Mouse (Mus musculus) forebrain, embryonic 14.5 days (tissue): ENCODE measurements around the gene Aff1. TPM values are rescaled to one million over a fixed set of nuclear protein-coding genes. Genes with fewer than 3 reads are reported as not detected.

Experiments used
- ATAC-seq: fragments of 200-750 bp; cut with Nextera tagmentation; 2 replicates; pipeline ENCODE4 v1.8.0; 2017; ENCODE audit warnings: mild to moderate bottlenecking, moderate library complexity
- DNase-seq: peaks from one replicate; pipeline ENCODE4 v3.0.0-alpha.2; 2015; ENCODE audit warnings: low spot score
- H3K27ac ChIP-seq: fragments of 300-500 bp; sonication (generic); 2 replicates; pipeline ENCODE4 v1.5.1; 2014; ENCODE audit warnings: low read depth, mild to moderate bottlenecking, control low read depth, low read length, moderate library complexity
- H3K27me3 ChIP-seq: fragments of 300-500 bp; sonication (generic); replicated peaks from 2 replicates; pipeline ENCODE4 v1.6.1; 2014; ENCODE audit warnings: low read length, control low read depth, mixed read lengths; ENCODE audit not compliant: control insufficient read depth, insufficient read depth
- H3K36me3 ChIP-seq: fragments of 300-500 bp; sonication (generic); 2 replicates; pipeline ENCODE4 v1.6.1; 2014; ENCODE audit warnings: low read length, control low read depth; ENCODE audit not compliant: control insufficient read depth, insufficient read depth
- H3K4me1 ChIP-seq: fragments of 300-500 bp; sonication (generic); 2 replicates; pipeline ENCODE4 v1.6.1; 2014; ENCODE audit warnings: antibody characterized with exemption, low read length, control low read depth; ENCODE audit not compliant: control insufficient read depth, insufficient read depth
- H3K4me2 ChIP-seq: fragments of 300-500 bp; sonication (generic); 2 replicates; pipeline ENCODE4 v1.6.1; 2014; ENCODE audit warnings: mild to moderate bottlenecking, control low read depth, low read length
- H3K4me3 ChIP-seq: fragments of 300-500 bp; sonication (generic); 2 replicates; pipeline ENCODE4 v1.5.1; 2014; ENCODE audit warnings: low read depth, low read length, control low read depth
- H3K9ac ChIP-seq: fragments of 300-500 bp; sonication (generic); 2 replicates; pipeline ENCODE4 v1.6.1; 2014; ENCODE audit warnings: mild to moderate bottlenecking, low read length, control low read depth, moderate library complexity
- H3K9me3 ChIP-seq: fragments of 300-500 bp; sonication (generic); replicated peaks from 2 replicates; pipeline ENCODE4 v1.6.1; 2016; ENCODE audit warnings: low read length, control low read depth, mixed read lengths; ENCODE audit not compliant: control insufficient read depth
- WGBS: fragments of 180-500 bp; shearing (Covaris S2); extraction: QIAGEN DNeasy Blood & Tissue Kit; methylation state at CpG from one replicate; pipeline ENCODE4 v1.1.7; 2014; 5-methylcytosine and 5-hydroxymethylcytosine counted together
- polyA plus RNA-seq: library from polyadenylated mRNA; unstranded; fragments of >200 nt; fragmentation: Nextera tagmentation; extraction: Ambion mirVana; gene quantifications from 2 replicates; pipeline ENCODE4 v1.2.1, GENCODE M21; 2014

The Aff1 gene
- polyA plus RNA-seq, 1 experiment from 2014 or later = 1.5 TPM

DNA sequence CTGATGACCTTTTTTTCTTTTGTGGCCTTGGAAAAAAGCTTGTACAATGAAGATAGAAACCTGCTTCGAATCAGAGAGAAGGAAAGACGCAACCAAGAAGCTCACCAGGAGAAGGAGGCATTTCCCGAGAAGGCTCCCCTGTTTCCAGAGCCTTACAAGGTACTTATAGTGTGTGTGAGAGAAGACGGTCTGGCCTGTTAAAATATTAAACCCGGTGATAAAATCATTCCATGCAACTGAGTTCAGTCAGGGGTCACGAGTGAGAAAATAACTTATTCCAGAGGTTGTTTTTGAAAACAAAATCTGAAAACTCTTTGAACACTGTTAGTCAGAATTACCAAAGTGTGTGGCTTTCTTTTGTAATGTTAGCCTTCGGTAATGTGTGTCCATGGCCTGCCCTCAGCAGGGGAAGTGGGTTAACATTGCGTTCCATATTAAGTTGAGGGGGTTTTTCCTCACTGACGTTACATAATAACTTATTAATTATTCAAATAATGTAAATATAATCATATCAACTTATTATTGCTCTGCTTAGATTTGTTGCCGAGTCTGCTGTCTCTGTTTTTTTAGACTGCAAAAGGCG lies 91.0 kb downstream of the Aff1 start:
- Histone ChIP-seq H3K27ac (no peak overlapping the region), H3K27me3 (no peaks in the 10 kb centered on the region), H3K4me2 (no peak overlapping the region), H3K9ac (no peak overlapping the region), H3K36me3 (peaks cover 3% of the 10 kb centered on the region; the same call in 1 of the 2 replicates), H3K9me3 (no peaks in the 10 kb centered on the region), H3K4me3 (no peak overlapping the region), H3K4me1 (peaks cover 21% of the 10 kb centered on the region)
- no peak for ATAC-seq
- WGBS = 89% methylated on average over 11 of the region's 11 CpGs
- no peak for DNase-seq

DNA sequence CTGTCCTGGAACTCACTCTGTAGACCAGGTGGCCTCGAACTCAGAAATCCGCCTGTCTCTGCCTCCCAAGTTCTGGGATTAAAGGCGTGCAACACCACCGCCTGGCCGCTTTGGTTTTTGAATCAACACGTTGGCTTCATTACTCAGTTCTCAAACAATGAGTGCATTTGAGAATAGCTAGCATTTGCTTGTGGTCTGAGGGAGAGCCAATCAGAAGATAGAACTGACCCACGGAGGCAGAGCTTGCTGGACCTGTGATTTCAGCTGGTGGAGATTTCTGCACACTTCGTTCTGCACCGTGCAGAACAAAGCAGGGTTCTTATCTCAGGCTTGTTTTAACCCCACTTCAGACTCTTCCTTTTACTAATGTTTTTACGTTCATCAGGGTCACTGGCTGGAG lies 93.9 kb downstream of the Aff1 start:
- Histone ChIP-seq H3K4me1 (peaks cover 7% of the 10 kb centered on the region; the same call in 1 of the 2 replicates), H3K27ac (no peak overlapping the region), H3K9me3 (no peaks in the 10 kb centered on the region), H3K9ac (no peak overlapping the region), H3K4me3 (no peak overlapping the region), H3K4me2 (no peak overlapping the region), H3K36me3 (peaks cover 3% of the 10 kb centered on the region; the same call in 1 of the 2 replicates), H3K27me3 (no peaks in the 10 kb centered on the region)
- WGBS = 83% methylated on average over 10 of the region's 10 CpGs
- ATAC-seq (no peak), DNase-seq (no peak)

DNA sequence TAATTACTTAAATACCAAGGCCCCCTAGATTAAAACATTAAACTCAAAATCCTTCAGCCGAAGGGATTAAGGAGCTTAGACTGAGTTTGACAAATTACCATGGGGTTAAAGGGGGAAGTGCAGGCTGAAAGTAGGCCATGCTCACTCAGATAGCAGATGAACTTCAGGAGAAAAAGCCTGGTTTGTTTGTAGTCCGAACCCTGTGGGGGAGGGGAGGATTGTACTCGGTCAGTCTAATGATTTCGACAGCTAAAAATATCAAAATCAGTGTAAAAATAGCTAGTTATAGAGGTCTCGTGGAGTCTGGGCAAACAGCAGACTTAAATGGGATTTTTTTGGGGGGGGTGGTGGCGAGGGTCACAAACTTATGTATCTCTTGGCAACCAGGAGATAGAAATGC lies 96.3 kb downstream of the Aff1 start:
- H3K9me3 ChIP-seq = no peaks in the 10 kb centered on the region
- DNase-seq = no peak
- no peak overlapping the region for H3K9ac ChIP-seq
- ATAC-seq = no peak
- H3K4me1 ChIP-seq = peaks cover 7% of the 10 kb centered on the region; the same call in 1 of the 2 replicates
- no peak overlapping the region for H3K4me3 ChIP-seq
- peaks cover 3% of the 10 kb centered on the region; the same call in 1 of the 2 replicates for H3K36me3 ChIP-seq
- H3K27me3 ChIP-seq = no peaks in the 10 kb centered on the region
- H3K4me2 ChIP-seq = no peak overlapping the region
- H3K27ac ChIP-seq = no peak overlapping the region
- 37% methylated on average over 6 of the region's 6 CpGs for WGBS

DNA sequence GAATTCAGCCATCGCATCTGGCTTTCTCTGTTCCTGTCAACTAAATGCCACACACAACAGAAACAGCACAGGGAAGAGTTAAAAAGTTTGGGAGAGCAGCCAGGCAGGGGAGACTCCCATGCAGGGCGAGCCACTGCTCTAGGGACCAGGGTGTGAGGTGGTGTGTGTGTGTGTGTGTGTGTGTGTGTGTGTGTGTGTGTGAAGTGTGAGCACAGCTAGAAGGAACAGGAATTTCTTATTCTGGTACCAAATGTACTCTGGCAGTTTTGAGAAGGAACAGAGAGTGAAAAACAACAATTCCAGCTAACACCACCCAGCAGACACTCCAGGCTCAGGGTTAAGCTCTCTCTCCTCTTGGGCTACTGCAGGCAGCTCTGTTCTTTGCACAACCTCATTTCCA lies 96.8 kb downstream of the Aff1 start:
- DNase-seq (peak; percentile 60), ATAC-seq (peak; percentile 65)
- Histone ChIP-seq H3K36me3 (no peaks in the 10 kb centered on the region; the same call in 1 of the 2 replicates), H3K4me1 (peaks cover 7% of the 10 kb centered on the region; the same call in 1 of the 2 replicates), H3K27me3 (no peaks in the 10 kb centered on the region), H3K9me3 (no peaks in the 10 kb centered on the region), H3K4me3 (no peak overlapping the region), H3K27ac (peak overlapping the region; percentile 27; the same call in 1 of the 2 replicates), H3K9ac (no peak overlapping the region), H3K4me2 (no peak overlapping the region)
- 20% methylated on average over 2 of the region's 2 CpGs for WGBS

DNA sequence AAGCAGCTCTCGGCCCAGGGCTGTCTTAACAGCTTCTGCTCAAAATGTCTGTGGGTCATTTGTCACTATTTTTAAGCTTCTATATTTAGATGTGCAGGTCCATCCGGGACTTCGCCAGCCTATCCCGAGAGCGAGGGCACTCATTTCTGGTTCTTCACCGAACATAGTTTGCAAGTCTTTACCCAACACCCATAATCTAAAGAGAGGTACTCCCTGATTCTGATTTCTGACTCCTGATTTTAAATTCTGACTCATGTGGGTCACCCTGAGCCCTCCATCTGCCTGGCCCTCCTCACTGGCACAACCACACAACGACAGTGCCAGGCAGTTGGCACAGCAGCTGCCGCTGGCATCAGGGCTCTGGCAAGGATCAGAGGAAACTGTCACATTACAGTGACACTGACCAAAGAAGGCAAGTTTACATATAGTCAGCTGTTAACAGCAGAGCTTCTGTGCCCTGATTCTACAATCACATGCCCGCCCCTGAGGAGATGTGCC lies 97.5 kb downstream of the Aff1 start:
- ATAC-seq (peak; percentile 69), DNase-seq (peak; percentile 60)
- H3K27ac ChIP-seq = peak overlapping the region; percentile 27; the same call in 1 of the 2 replicates
- H3K36me3 ChIP-seq = no peaks in the 10 kb centered on the region
- H3K4me2 ChIP-seq = no peak overlapping the region
- 76% methylated on average over 9 of the region's 9 CpGs for WGBS
- peaks cover 7% of the 10 kb centered on the region; the same call in 1 of the 2 replicates for H3K4me1 ChIP-seq
- H3K27me3 ChIP-seq = no peaks in the 10 kb centered on the region
- H3K4me3 ChIP-seq = no peak overlapping the region
- no peak overlapping the region for H3K9ac ChIP-seq
- no peaks in the 10 kb centered on the region for H3K9me3 ChIP-seq

DNA sequence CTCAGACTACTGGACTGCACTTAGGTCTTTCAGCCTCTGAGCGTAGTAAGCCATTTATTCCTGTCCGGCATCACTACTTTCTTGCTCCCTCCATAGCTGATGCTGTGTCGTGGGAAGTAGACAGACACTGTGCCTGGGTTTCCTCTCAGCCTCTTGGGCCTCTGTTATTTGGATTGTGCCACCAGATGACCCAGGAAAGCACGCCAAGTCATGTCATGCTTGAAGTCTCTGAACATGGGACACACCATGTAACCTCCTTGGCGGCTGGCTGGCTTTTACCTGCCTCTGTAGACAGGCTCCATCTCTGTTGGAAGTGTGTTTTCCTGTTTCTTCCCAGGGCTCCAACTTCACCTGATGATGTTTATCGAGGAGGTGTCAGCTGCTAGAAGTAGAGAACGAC lies 99.6 kb downstream of the Aff1 start:
- peaks cover 7% of the 10 kb centered on the region; the same call in 1 of the 2 replicates for H3K4me1 ChIP-seq
- no peak for DNase-seq
- H3K9me3 ChIP-seq = no peaks in the 10 kb centered on the region
- H3K27me3 ChIP-seq = no peaks in the 10 kb centered on the region
- H3K4me2 ChIP-seq = no peak overlapping the region
- ATAC-seq = no peak
- no peak overlapping the region for H3K9ac ChIP-seq
- WGBS = 94% methylated on average over 7 of the region's 7 CpGs
- no peak overlapping the region for H3K27ac ChIP-seq
- H3K36me3 ChIP-seq = no peaks in the 10 kb centered on the region
- no peak overlapping the region for H3K4me3 ChIP-seq

DNA sequence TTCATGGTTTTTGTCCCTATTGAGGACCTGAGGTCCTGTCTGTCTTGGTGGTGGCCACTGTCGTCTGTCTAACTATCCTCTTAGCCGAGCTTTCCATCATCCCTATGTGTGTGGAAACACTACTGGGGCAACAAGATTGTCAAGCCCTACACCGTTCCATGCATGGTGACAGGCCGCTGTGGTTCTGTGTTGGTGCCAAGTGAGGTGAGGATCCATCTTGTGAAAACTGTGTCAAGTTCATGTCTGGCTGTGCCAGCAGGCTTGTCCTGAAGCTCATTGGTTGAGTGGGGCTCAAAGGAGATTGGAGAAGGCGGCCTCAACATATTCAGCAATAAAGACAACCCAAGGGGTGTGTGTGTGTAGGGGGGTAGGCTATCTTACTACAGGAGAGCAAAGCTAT lies 102.9 kb downstream of the Aff1 start:
- no peak for ATAC-seq

DNA sequence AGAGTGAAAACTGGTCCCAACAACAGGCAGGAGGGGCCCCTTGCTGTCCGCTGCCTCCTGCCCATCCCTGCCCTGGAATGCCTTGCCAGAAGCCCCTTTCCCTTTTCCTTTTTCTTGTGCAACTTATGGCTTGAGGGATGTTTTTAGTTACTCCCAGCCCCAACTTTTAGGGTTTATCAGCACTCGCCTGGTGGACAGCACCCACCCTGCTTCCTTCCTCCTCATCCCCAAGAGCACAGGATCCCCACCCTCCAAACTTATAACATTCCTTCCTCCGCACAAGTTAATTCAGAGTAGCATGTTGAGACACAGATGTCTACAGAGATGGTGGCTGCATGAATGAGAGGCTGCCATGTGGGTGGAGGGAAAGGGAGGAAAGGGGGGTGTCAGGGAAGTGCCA lies 103.9 kb downstream of the Aff1 start:
- ATAC-seq (no peak), DNase-seq (no peak)
- H3K4me2 ChIP-seq = no peak overlapping the region
- H3K36me3 ChIP-seq = no peaks in the 10 kb centered on the region
- no peaks in the 10 kb centered on the region for H3K9me3 ChIP-seq
- WGBS = 86% methylated on average over 3 of the region's 3 CpGs
- H3K9ac ChIP-seq = no peak overlapping the region
- no peak overlapping the region for H3K4me3 ChIP-seq
- H3K27ac ChIP-seq = no peak overlapping the region
- H3K27me3 ChIP-seq = no peaks in the 10 kb centered on the region
- H3K4me1 ChIP-seq = peaks cover 10% of the 10 kb centered on the region

More for the DNA sequence above, 102.9 kb downstream of the Aff1 start:
- 86% methylated on average over 5 of the region's 5 CpGs for WGBS
- Histone ChIP-seq H3K36me3 (no peaks in the 10 kb centered on the region), H3K27ac (no peak overlapping the region), H3K4me2 (no peak overlapping the region), H3K27me3 (no peaks in the 10 kb centered on the region), H3K9ac (no peak overlapping the region), H3K4me3 (no peak overlapping the region), H3K9me3 (no peaks in the 10 kb centered on the region), H3K4me1 (peaks cover 10% of the 10 kb centered on the region)
- DNase-seq = no peak

DNA sequence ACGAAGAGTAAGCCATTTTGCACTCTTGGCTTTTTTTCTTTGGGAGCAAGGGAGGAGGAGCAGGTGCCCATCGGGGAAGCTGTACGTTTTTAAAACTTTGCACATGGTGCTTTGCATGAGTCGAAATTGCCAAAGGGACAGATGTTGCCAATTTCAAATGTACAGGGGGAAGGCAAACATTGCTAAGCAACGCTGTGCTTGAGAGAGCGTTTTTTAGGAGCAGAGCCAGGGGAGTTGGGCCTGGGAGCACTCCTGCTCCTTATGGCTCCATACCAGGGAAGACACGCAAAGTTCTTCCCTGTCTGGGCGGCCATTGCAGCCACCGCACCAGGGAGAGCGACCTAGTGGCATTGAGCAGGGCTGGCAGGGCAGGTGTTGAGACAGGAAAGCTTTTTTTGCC lies 105.6 kb downstream of the Aff1 start:
- Histone ChIP-seq H3K36me3 (no peaks in the 10 kb centered on the region), H3K27ac (peak overlapping the region; percentile 15; the same call in 1 of the 2 replicates), H3K4me3 (no peak overlapping the region), H3K4me2 (no peak overlapping the region), H3K27me3 (no peaks in the 10 kb centered on the region), H3K9me3 (no peaks in the 10 kb centered on the region), H3K4me1 (peaks cover 10% of the 10 kb centered on the region), H3K9ac (no peak overlapping the region)
- 59% methylated on average over 10 of the region's 10 CpGs for WGBS
- DNase-seq (peak; percentile 81), ATAC-seq (peak; percentile 75)
